Mouse (Mus musculus): ENCODE measurements at regions not wholly inside any gene's neighbourhood (a gene's known extent, or its start where the extent isn't known, plus 50 kb on each side); places are given as distances from the start of the nearest gene placed in this dataset.

DNA sequence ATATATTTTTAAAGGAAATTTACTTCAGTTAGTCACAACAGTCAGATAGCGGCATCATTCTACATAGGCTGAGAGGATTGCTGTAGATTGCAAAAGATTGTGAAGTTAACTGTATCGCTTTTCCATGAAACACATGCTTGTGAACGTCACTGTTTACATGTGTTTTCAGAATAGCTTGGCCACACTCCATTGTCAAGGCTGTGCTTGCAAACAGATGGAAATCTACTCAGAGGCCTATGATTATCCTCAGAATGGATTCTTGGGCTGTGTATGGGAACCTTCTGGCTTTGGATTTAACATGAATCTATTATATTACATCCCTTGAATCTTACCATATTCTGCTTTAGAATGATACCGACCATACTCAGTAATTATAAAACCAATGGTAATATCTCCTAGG is 690.1 kb downstream of the Ttll7 start:
- Histone ChIP-seq H3K27me3 (no peaks in the 10 kb centered on the region), H3K27ac (replicated peaks) (no peak overlapping the region), H3K9ac (replicated peaks) (no peak overlapping the region), H3K9me3 (no peaks in the 10 kb centered on the region), H3K4me2 (replicated peaks) (no peak overlapping the region), H3K4me1 (no peaks in the 10 kb centered on the region), H3K36me3 (no peaks in the 10 kb centered on the region), H3K4me3 (no peak overlapping the region)
- no peak for ATAC-seq (ENCODE audit: low FRiP score, low read depth)
- 95% methylated on average over 4 of the region's 4 CpGs for WGBS

GRCm38 (mm10) chr3:147537584-147537983 is 685.4 kb downstream of the Ttll7 start:
- Histone ChIP-seq H3K4me2 (replicated peaks) (no peak overlapping the region), H3K36me3 (no peaks in the 10 kb centered on the region), H3K4me3 (no peak overlapping the region), H3K27me3 (no peaks in the 10 kb centered on the region), H3K27ac (replicated peaks) (no peak overlapping the region), H3K9ac (replicated peaks) (no peak overlapping the region), H3K4me1 (no peaks in the 10 kb centered on the region), H3K9me3 (no peaks in the 10 kb centered on the region)
- ATAC-seq (ENCODE audit: low FRiP score, low read depth), result no peak

DNA sequence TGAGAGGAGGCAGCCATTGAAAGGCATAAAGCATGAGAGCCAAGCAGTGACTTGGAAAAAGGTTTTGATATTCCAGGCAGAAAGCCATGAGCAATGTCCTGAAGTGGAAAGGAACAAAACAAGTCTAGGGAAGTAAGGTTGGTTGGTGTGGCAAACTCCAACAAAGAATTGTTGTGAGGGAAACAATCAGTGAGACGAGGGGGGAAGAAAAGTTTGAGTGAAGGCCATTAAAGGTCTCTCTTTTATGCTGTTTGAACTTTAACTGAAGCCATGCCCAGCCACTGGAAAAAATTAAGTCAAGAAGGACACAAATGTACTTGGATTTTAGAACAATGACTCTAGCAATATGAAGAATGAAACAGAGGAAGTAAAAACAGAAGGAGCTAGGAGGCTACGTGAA is 680.0 kb downstream of the Ttll7 start:
- Histone ChIP-seq H3K36me3 (no peaks in the 10 kb centered on the region), H3K27me3 (no peaks in the 10 kb centered on the region), H3K4me3 (no peak overlapping the region), H3K4me1 (no peaks in the 10 kb centered on the region), H3K27ac (replicated peaks) (no peak overlapping the region), H3K4me2 (replicated peaks) (no peak overlapping the region), H3K9me3 (no peaks in the 10 kb centered on the region), H3K9ac (replicated peaks) (no peak overlapping the region)
- WGBS, result 58% methylated on average over 2 of the region's 2 CpGs
- no peak for ATAC-seq (ENCODE audit: low FRiP score, low read depth)

GRCm38 (mm10) chr3:147531608-147532180 is 679.5 kb downstream of the Ttll7 start:
- Histone ChIP-seq H3K36me3 (no peaks in the 10 kb centered on the region), H3K4me2 (replicated peaks) (no peak overlapping the region), H3K27me3 (no peaks in the 10 kb centered on the region), H3K4me1 (no peaks in the 10 kb centered on the region), H3K27ac (replicated peaks) (no peak overlapping the region), H3K9me3 (no peaks in the 10 kb centered on the region), H3K9ac (replicated peaks) (no peak overlapping the region), H3K4me3 (no peak overlapping the region)
- ATAC-seq (ENCODE audit: low FRiP score, low read depth), result no peak
- 59% methylated on average over 6 of the region's 6 CpGs for WGBS
